Mouse (Mus musculus) G1E (cell line): Measurements from ENCODE around the gene Sf3b5. TPM values are rescaled to one million over a fixed set of nuclear protein-coding genes. Genes with fewer than 3 reads are reported as not detected.

Experiments
- ATAC-seq: 2 replicates; pipeline ENCODE4 v1.8.0; 2016; ENCODE audit warnings: mild to moderate bottlenecking; ENCODE audit not compliant: insufficient number of reproducible peaks, poor library complexity, low FRiP score, severe bottlenecking; ENCODE audit errors: extremely low read depth
- DNase-seq: peaks from one replicate; pipeline ENCODE4 v3.0.0; 2012; ENCODE audit warnings: low spot score
- H3K27me3 ChIP-seq: 2 replicates; pipeline ENCODE4 v1.6.1; 2012; ENCODE audit warnings: mild to moderate bottlenecking, low read length, inconsistent platforms; ENCODE audit not compliant: insufficient read depth
- H3K36me3 ChIP-seq: replicated peaks from 2 replicates; pipeline ENCODE3; 2012; ENCODE audit warnings: mild to moderate bottlenecking, inconsistent platforms
- H3K4me1 ChIP-seq: 2 replicates; pipeline ENCODE4 v1.6.1; 2012; ENCODE audit warnings: low read depth, low read length, inconsistent platforms, mixed read lengths; ENCODE audit not compliant: insufficient read depth
- H3K4me3 ChIP-seq: 2 replicates; pipeline ENCODE4 v1.5.1; 2012; ENCODE audit warnings: low read depth, mild to moderate bottlenecking, inconsistent platforms, low read length, moderate library complexity, mixed read lengths
- H3K9me3 ChIP-seq: replicated peaks from 2 replicates; pipeline ENCODE4 v1.6.1; 2012; ENCODE audit warnings: inconsistent platforms
- CTCF ChIP-seq: IDR thresholded peaks from 2 replicates; pipeline ENCODE4 v1.5.1; 2012; ENCODE audit warnings: low read depth, low read length, inconsistent platforms, mixed read lengths
- GATA1 ChIP-seq: IDR thresholded peaks from 2 replicates; pipeline ENCODE4 v1.6.1; 2012; ENCODE audit warnings: borderline replicate concordance, low read length, inconsistent platforms, mixed read lengths
- GATA2 ChIP-seq: IDR thresholded peaks from 2 replicates; pipeline ENCODE4 v1.6.1; 2012; ENCODE audit warnings: low read depth, low read length, inconsistent platforms, borderline replicate concordance
- POLR2AphosphoS5 ChIP-seq: IDR thresholded peaks from 2 replicates; pipeline ENCODE4 v1.6.1; 2012; ENCODE audit warnings: low read depth, low read length, inconsistent platforms; ENCODE audit not compliant: insufficient replicate concordance
- TAL1 ChIP-seq: conservative IDR thresholded peaks from 2 replicates; pipeline ENCODE4 v1.6.1; 2012; ENCODE audit warnings: low read depth, low read length, inconsistent platforms, mixed read lengths
- polyA plus RNA-seq: library from polyadenylated mRNA; stranded (reverse); fragments of >175 nt; gene quantifications from 2 replicates; pipeline ENCODE4 v1.2.3, GENCODE M21; 2012
- total RNA-seq, 2 experiments: library from RNA; stranded (forward) in 1 of 2; stranded (reverse) in 1 of 2; fragments of 200-1000 nt in 1 of 2; fragments of >200 nt in 1 of 2; fragmentation: Nextera tagmentation in 1 of 2; gene quantifications; 2 replicates each; pipeline ENCODE4 v1.2.3; 2014 to 2017

The Sf3b5 gene
- total and polyA plus RNA-seq, 3 experiments: 14.5 to 98.6 (median 18.4) TPM

DNA sequence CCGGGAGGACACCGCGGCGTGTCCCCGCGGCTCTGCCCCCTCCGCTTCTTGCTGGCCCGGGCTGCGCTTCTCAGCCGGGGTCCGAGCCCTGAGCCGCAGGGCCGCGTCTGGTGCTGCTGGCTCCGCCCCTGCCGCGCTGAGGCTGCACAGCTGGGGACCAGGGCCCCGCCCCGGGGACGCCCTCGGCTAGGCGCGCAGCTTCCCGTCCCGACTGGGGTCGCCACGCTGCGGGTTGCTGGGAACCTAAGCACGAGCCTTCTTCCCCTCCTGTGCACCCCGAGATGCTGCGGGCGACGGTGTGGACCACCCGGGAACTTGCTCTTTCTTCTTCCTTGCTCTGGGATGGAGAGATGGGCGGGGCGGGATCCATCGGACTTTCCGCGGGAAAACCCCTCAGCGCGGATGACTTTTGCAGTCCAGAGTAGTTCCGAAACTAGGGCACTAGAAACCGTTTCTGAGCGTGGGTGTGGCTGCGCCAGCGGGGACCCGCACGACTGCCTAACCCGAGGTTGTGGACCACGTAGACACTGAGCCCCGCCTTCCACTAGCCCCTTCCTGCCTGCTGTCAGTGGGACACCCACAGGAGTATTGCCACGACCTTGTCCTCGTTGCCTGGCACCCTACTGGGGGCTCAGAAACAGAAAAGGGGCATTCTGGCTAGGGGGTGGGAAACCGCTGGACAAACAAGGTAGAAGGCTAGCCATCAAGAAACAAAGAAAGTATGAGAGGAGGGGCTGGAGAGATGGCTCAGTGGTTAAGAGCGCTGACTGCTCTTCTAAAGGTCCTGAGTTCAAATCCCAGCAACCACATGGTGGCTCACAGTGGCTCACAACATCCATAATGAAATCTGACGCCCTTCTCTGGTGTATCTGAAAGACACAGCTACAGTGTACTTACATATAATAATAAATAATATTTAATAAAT lies 40.7 kb upstream of the Sf3b5 start, which contains the start of gene Stx11:
Gene Stx11, minus strand, starts transcription at position 148 of the 925 bp plus-strand sequence.
- ATAC-seq (peak; percentile 68), DNase-seq (peak; percentile 84)
- peaks cover 33% of the 10 kb centered on the region for H3K4me1 ChIP-seq
- peak within 1 kb of the TSS; percentile 93 for H3K4me3 ChIP-seq
- TF ChIP-seq TAL1 (no peak), GATA1 (no peak), GATA2 (no peak), CTCF (no peak), POLR2AphosphoS5 (no peak)
- H3K36me3 ChIP-seq: peaks cover 20% of the 10 kb centered on the region
- peaks cover 3% of the 10 kb centered on the region; the same call in 1 of the 2 replicates for H3K27me3 ChIP-seq
- peaks cover 4% of the 10 kb centered on the region; the same call in 1 of the 2 replicates for H3K9me3 ChIP-seq

GRCm38 (mm10) chr10:12965669-12966180 lies 39.4 kb upstream of the Sf3b5 start:
- ATAC-seq: no peak
- peaks cover 13% of the 10 kb centered on the region for H3K36me3 ChIP-seq
- TF ChIP-seq CTCF: no peak
- TF ChIP-seq POLR2AphosphoS5: no peak
- no peak for TF ChIP-seq GATA1
- TF ChIP-seq TAL1: no peak
- TF ChIP-seq GATA2: no peak
- DNase-seq: no peak
- peaks cover 3% of the 10 kb centered on the region; the same call in 1 of the 2 replicates for H3K27me3 ChIP-seq
- H3K4me1 ChIP-seq: peaks cover 33% of the 10 kb centered on the region
- H3K9me3 ChIP-seq: no peaks in the 10 kb centered on the region
- no peak overlapping the region for H3K4me3 ChIP-seq

DNA sequence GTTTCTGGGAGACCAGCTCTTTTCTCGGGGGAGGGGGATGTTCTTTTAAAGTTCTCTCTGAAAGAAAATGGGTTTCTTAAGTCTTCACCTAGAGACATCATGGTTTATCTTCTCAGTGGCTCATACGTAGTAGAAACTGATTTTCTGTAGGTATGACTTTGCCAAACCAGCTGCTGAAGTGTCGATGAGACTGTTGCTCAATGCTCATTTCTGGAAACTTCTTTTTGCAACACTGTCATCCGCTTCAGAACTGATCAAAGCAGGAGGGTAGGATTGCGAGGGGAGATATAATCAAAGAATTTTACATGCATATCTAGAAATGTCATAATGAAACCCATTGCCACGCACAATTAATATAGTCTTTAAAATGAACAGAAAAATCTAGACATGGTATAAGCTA lies 30.6 kb upstream of the Sf3b5 start:
- H3K27me3 ChIP-seq: no peaks in the 10 kb centered on the region
- peaks cover 28% of the 10 kb centered on the region for H3K4me1 ChIP-seq
- DNase-seq: no peak
- no peak for ATAC-seq
- TF ChIP-seq GATA2 (no peak), TAL1 (no peak), GATA1 (no peak), POLR2AphosphoS5 (no peak), CTCF (no peak)
- no peaks in the 10 kb centered on the region for H3K36me3 ChIP-seq
- H3K4me3 ChIP-seq: no peak overlapping the region
- H3K9me3 ChIP-seq: no peaks in the 10 kb centered on the region

GRCm38 (mm10) chr10:12975461-12975860 lies 29.7 kb upstream of the Sf3b5 start:
- Histone ChIP-seq H3K4me1 (peaks cover 31% of the 10 kb centered on the region), H3K4me3 (no peak overlapping the region), H3K9me3 (no peaks in the 10 kb centered on the region), H3K36me3 (no peaks in the 10 kb centered on the region), H3K27me3 (no peaks in the 10 kb centered on the region)
- DNase-seq: no peak
- ATAC-seq: peak; percentile 28; the same call in 1 of the 2 replicates
- TF ChIP-seq POLR2AphosphoS5: no peak
- no peak for TF ChIP-seq CTCF
- no peak for TF ChIP-seq TAL1
- no peak for TF ChIP-seq GATA2
- TF ChIP-seq GATA1: no peak

- TF ChIP-seq GATA2 (no peak), POLR2AphosphoS5 (no peak), TAL1 (no peak), GATA1 (no peak), CTCF (no peak)
- no peak for DNase-seq
- peaks cover 31% of the 10 kb centered on the region for H3K4me1 ChIP-seq
- H3K27me3 ChIP-seq: no peaks in the 10 kb centered on the region
- no peaks in the 10 kb centered on the region for H3K9me3 ChIP-seq
- no peaks in the 10 kb centered on the region for H3K36me3 ChIP-seq
- H3K4me3 ChIP-seq: no peak overlapping the region
- no peak for ATAC-seq
Observed at GRCm38 (mm10) chr10:12975957-12976356, 29.2 kb upstream of the Sf3b5 start.

DNA sequence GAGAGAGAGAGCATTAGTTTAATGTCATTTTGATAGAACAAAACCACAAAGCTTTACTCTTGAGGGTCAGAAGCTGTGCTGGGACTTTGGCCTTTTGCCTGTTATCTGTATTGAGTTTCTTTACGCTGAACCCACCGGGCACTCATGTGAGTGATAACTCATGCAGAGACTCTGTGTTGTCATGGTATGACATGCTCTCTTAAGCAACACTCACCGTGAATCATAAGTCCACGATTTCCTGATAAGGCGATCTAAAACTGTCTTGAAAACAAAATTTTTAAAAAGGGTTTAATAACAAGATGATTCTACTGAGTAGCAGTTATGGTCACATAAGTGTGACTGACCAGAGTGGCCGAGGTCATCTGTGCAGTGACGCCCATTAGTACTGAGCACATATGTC lies 28.6 kb upstream of the Sf3b5 start:
- ATAC-seq (no peak), DNase-seq (no peak)
- no peak for TF ChIP-seq CTCF
- TF ChIP-seq GATA1: no peak
- no peak for TF ChIP-seq POLR2AphosphoS5
- no peak for TF ChIP-seq GATA2
- no peaks in the 10 kb centered on the region for H3K27me3 ChIP-seq
- no peaks in the 10 kb centered on the region for H3K36me3 ChIP-seq
- no peak overlapping the region for H3K4me3 ChIP-seq
- H3K4me1 ChIP-seq: peaks cover 32% of the 10 kb centered on the region
- H3K9me3 ChIP-seq: no peaks in the 10 kb centered on the region
